In the genomic region with DNA sequence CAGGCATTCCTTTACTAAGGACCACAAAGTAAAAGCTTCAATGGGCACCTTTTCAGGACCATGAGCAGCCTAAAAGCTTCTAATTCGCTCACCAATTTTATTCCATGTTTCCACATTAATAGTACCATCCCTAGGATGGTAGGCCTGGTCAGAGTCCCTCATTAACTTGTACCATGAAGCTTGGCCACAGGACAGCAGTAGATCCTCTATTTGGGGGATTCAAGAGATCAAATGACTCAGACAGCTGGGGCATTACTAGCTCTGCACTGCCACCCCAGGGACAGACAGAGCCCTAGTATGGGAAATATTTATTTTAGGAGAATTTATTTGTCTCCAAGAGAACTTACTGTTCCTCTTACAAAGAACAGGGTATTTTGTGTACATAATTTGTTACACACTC, we compare ENCODE assay signal across 11 mouse cellular contexts. TPM values are rescaled to one million over a fixed set of nuclear protein-coding genes. Genes with fewer than 3 reads are reported as not detected.
ATAC-seq lines count a peak whose summit lies in the region.
"Not testable (repeated sequence)": the region's sequence is repeated elsewhere in the genome, so short reads cannot be mapped to it uniquely, and the experiment has no call there.
"Had no signal": no experiment of that assay in that cellular context is flagged by ENCODE, and none has a peak within 500 bp of the region (broad histone marks: within the 10 kb centered on the region; RNA-seq: fewer than 3 reads in every experiment).

No protein-coding gene starts in this region.

- not testable (repeated sequence) for H3K4me2 ChIP-seq in heart, embryonic 15.5 days; intestine, embryonic 16.5 days (ENCODE audit: low read depth, low read length); limb, embryonic 15.5 days; stomach, embryonic 15.5 days

- H3K27me3 ChIP-seq in heart, embryonic 15.5 days; intestine, embryonic 16.5 days (replicated peaks; ENCODE audit: control insufficient read depth, insufficient read depth, low read length); limb, embryonic 15.5 days; stomach, embryonic 15.5 days (replicated peaks): not testable (repeated sequence)

- not testable (repeated sequence) for H3K4me3 ChIP-seq in heart, embryonic 15.5 days; intestine, embryonic 16.5 days (ENCODE audit: low read length); limb, embryonic 15.5 days; stomach, embryonic 15.5 days (replicated peaks)

- H3K9me3 ChIP-seq in heart, embryonic 15.5 days (replicated peaks), result peaks cover 34% of the 10 kb centered on the region
- H3K9me3 ChIP-seq in intestine, embryonic 16.5 days (ENCODE audit: control insufficient read depth, low read length), result peaks cover 20% of the 10 kb centered on the region
- peaks cover 27% of the 10 kb centered on the region for H3K9me3 ChIP-seq in limb, embryonic 15.5 days
- not testable (repeated sequence) for H3K9me3 ChIP-seq in stomach, embryonic 15.5 days

- WGBS in heart, embryonic 15.5 days, result no CpG with 5 or more reads among the region's 1 CpGs
- no CpG with 5 or more reads among the region's 1 CpGs for WGBS in intestine, embryonic 16.5 days
- no CpG with 5 or more reads among the region's 1 CpGs for WGBS in limb, embryonic 15.5 days
- no CpG with 5 or more reads among the region's 1 CpGs for WGBS in stomach, embryonic 15.5 days

- not testable (repeated sequence) for H3K9ac ChIP-seq in heart, embryonic 15.5 days; intestine, embryonic 16.5 days (ENCODE audit: low read depth, low read length); limb, embryonic 15.5 days; stomach, embryonic 15.5 days

- ATAC-seq in erythroblast, adult 5-6 weeks (replicated peaks; ENCODE audit: low FRiP score, poor library complexity, severe bottlenecking), result peak; percentile 52; the same call in 1 of the 2 replicates
- peak; percentile 21; the same call in 1 of the 2 replicates for ATAC-seq in heart, embryonic 15.5 days (replicated peaks; ENCODE audit: insufficient number of reproducible peaks, insufficient read depth, low FRiP score, low read depth)
- ATAC-seq in intestine, embryonic 16.5 days, result peak; percentile 19; the same call in 1 of the 2 replicates
- peak; percentile 55; the same call in 1 of the 2 replicates for ATAC-seq in limb, embryonic 15.5 days (ENCODE audit: insufficient number of reproducible peaks, low FRiP score, low TSS enrichment, low read depth)
- 0 out of 2 replicates have a peak, but pooled peaks have one; percentile 10 for ATAC-seq in megakaryocyte, adult 5-6 weeks (ENCODE audit: poor library complexity, severe bottlenecking)
- peak; percentile 45; the same call in 1 of the 2 replicates for ATAC-seq in monocyte, adult 5-6 weeks (replicated peaks; ENCODE audit: insufficient number of reproducible peaks, low FRiP score, low TSS enrichment, poor library complexity, severe bottlenecking)
- ATAC-seq in stomach, embryonic 15.5 days (ENCODE audit: insufficient read depth, low FRiP score, low read depth), result peak; percentile 23; the same call in 1 of the 2 replicates

- not testable (repeated sequence) for H3K36me3 ChIP-seq in heart, embryonic 15.5 days; intestine, embryonic 16.5 days (ENCODE audit: control insufficient read depth, insufficient read depth, low read length); limb, embryonic 15.5 days; stomach, embryonic 15.5 days

- H3K27ac ChIP-seq in heart, embryonic 15.5 days; intestine, embryonic 16.5 days (ENCODE audit: low read length); limb, embryonic 15.5 days; stomach, embryonic 15.5 days: not testable (repeated sequence)

- not testable (repeated sequence) for H3K4me1 ChIP-seq in heart, embryonic 15.5 days (replicated peaks); intestine, embryonic 16.5 days (ENCODE audit: control insufficient read depth, insufficient read depth, low read length); limb, embryonic 15.5 days; stomach, embryonic 15.5 days

RNA-seq across cellular contexts. Expression of a gene that starts 25.4 kb away (rescaled TPM):
- total RNA-seq in erythroblast, adult 5-6 weeks (2015; ENCODE audit: low replicate concordance), result 4.4 and 6.5 TPM in 2 replicates
- 0.26 and 2.2 TPM in 2 replicates for total RNA-seq in erythroblast, adult 5-6 weeks (2017; ENCODE audit: low replicate concordance)
- polyA plus RNA-seq in heart, embryonic 15.5 days (2015; fragmentation: Nextera tagmentation; extraction: Ambion mirVana), result 2.3 and 2.5 TPM in 2 replicates
- polyA plus RNA-seq in intestine, embryonic 16.5 days (2015; fragmentation: Nextera tagmentation; extraction: Ambion mirVana), result 3.0 and 4.3 TPM in 2 replicates
- polyA plus RNA-seq in limb, embryonic 15.5 days (2015; fragmentation: Nextera tagmentation; extraction: Ambion mirVana), result 2.4 and 3.3 TPM in 2 replicates
- total RNA-seq in megakaryocyte, adult 5-6 weeks (2015), result 20.0 and 23.3 TPM in 2 replicates
- 8.9 and 11.4 TPM in 2 replicates for total RNA-seq in megakaryocyte, adult 5-6 weeks (2017)
- total RNA-seq in monocyte, adult 5-6 weeks (2017), result 12.4 to 17.4 TPM (median 13.2 TPM) in 3 replicates
- polyA plus RNA-seq in stomach, embryonic 15.5 days (2015; fragmentation: Nextera tagmentation; extraction: Ambion mirVana), result 2.8 and 2.9 TPM in 2 replicates

RNA-seq across cellular contexts. Expression of a gene that starts 27.6 kb away (rescaled TPM):
- not detected in 2 replicates for total RNA-seq in erythroblast, adult 5-6 weeks (2015; ENCODE audit: low replicate concordance)
- not detected in 2 replicates for total RNA-seq in erythroblast, adult 5-6 weeks (2017; ENCODE audit: low replicate concordance)
- 0.08 and 0.10 TPM in 2 replicates for polyA plus RNA-seq in heart, embryonic 15.5 days (2015; fragmentation: Nextera tagmentation; extraction: Ambion mirVana)
- 0.05 TPM in 1 of 2 replicates, not detected in the other for polyA plus RNA-seq in intestine, embryonic 16.5 days (2015; fragmentation: Nextera tagmentation; extraction: Ambion mirVana)
- 0.05 and 0.07 TPM in 2 replicates for polyA plus RNA-seq in limb, embryonic 15.5 days (2015; fragmentation: Nextera tagmentation; extraction: Ambion mirVana)
- total RNA-seq in megakaryocyte, adult 5-6 weeks (2015), result 0.11 TPM in 1 of 2 replicates, not detected in the other
- total RNA-seq in megakaryocyte, adult 5-6 weeks (2017), result not detected in 2 replicates
- total RNA-seq in monocyte, adult 5-6 weeks (2017), result not detected in 3 replicates
- 0.09 TPM in 1 of 2 replicates, not detected in the other for polyA plus RNA-seq in stomach, embryonic 15.5 days (2015; fragmentation: Nextera tagmentation; extraction: Ambion mirVana)
- total RNA-seq: hematopoietic stem cell, adult 5-6 weeks had no signal
- polyA plus RNA-seq: intestine, embryonic 15.5 days; lung, embryonic 14.5 days; small intestine, adult 2 months had no signal
